Mouse (Mus musculus) lung, adult 18-20 months (tissue): ENCODE data around the gene Zfp566.

Experiments used
- DNase-seq, 2 experiments: peaks; one replicate each; pipeline ENCODE4 v3.0.0; 2022; ENCODE audit warnings: mixed read lengths in 2 of 2

Zfp566 gene

GRCm38 (mm10) chr7:30050882-30051548 is 39.3 kb downstream of the Zfp566 start, which contains the start of gene Zfp14:
Zfp14 (minus strand) TSS chr7:30051380.
- peak; percentile 91 to 93 for DNase-seq

GRCm38 (mm10) chr7:30048126-30048525 is 42.2 kb downstream of the Zfp566 start:
- no peak for DNase-seq

GRCm38 (mm10) chr7:30044354-30044753 is 46.0 kb downstream of the Zfp566 start:
- no peak for DNase-seq

- DNase-seq: no peak
Observed at GRCm38 (mm10) chr7:30034331-30034730, 56.0 kb downstream of the Zfp566 start.

- DNase-seq: no peak
Observed at GRCm38 (mm10) chr7:30031379-30031778, 58.9 kb downstream of the Zfp566 start.

GRCm38 (mm10) chr7:30030677-30031076 is 59.6 kb downstream of the Zfp566 start:
- DNase-seq: no peak

GRCm38 (mm10) chr7:30028572-30028971 is 61.8 kb downstream of the Zfp566 start:
- no peak for DNase-seq
